Comparison of ENCODE assay signal across 22 mouse cellular contexts in genomic region chr14:103296227-103296626, GRCm38 (mm10).
"Had no signal": no experiment of that assay in that cellular context is flagged by ENCODE, and none has a peak within 500 bp of the region (broad histone marks: within the 10 kb centered on the region; RNA-seq: fewer than 3 reads in every experiment).

No protein-coding gene starts in this region.

- H3K27me3 ChIP-seq: heart, embryonic 13.5 days; heart, embryonic 15.5 days; hindbrain, embryonic 13.5 days; hindbrain, embryonic 15.5 days; limb, embryonic 13.5 days; limb, embryonic 15.5 days; liver, embryonic 12.5 days had no signal

- DNase-seq: gastrocnemius, adult 2 months; gastrocnemius, postnatal 10 days; gastrocnemius, postnatal 25 days; heart, adult 11 months; heart, adult 2 months; heart, postnatal 14 days; heart, postnatal 36 days; kidney, adult 11 months; kidney, adult 8-10 months; kidney, postnatal 10 days; kidney, postnatal 25 days; kidney, postnatal 4 days; layer of hippocampus, adult 9-11 months; layer of hippocampus, postnatal 36 days; left cerebral cortex, postnatal 4 days had no signal
